9 mouse cellular contexts compared by ENCODE assay signal in genomic region chr9:80173629-80174028, GRCm38 (mm10). TPM values are rescaled to one million over a fixed set of nuclear protein-coding genes. Genes with fewer than 3 reads are reported as not detected.
DNase-seq lines count a peak whose midpoint lies in the region; ATAC-seq and TF ChIP-seq lines count a peak whose summit lies in the region.
"Had no signal": no experiment of that assay in that cellular context is flagged by ENCODE, and none has a peak within 500 bp of the region (broad histone marks: within the 10 kb centered on the region; RNA-seq: fewer than 3 reads in every experiment).

No protein-coding gene starts in this region.

- H3K4me2 ChIP-seq in embryonic facial prominence, embryonic 15.5 days (replicated peaks): no peak overlapping the region
- no peak overlapping the region for H3K4me2 ChIP-seq in limb, embryonic 11.5 days (ENCODE audit: low read depth, severe bottlenecking)
- H3K4me2 ChIP-seq: lung, embryonic 15.5 days had no signal

- H3K36me3 ChIP-seq in embryonic facial prominence, embryonic 15.5 days: no peaks in the 10 kb centered on the region
- no peaks in the 10 kb centered on the region for H3K36me3 ChIP-seq in limb, embryonic 11.5 days (ENCODE audit: control insufficient read depth, insufficient read depth, low read length)
- H3K36me3 ChIP-seq in thymus, adult 2 months (ENCODE audit: control insufficient read depth, insufficient read depth, low read length): no peaks in the 10 kb centered on the region
- H3K36me3 ChIP-seq: lung, embryonic 15.5 days had no signal

- no peak for TF ChIP-seq POLR2A in thymus, adult 2 months (IDR thresholded peaks at IDR 0.05; ENCODE audit: control insufficient read depth, extremely low read depth, insufficient read depth, low read length, poor library complexity)

- no peak overlapping the region for H3K4me3 ChIP-seq in embryonic facial prominence, embryonic 15.5 days (replicated peaks)
- H3K4me3 ChIP-seq in limb, embryonic 11.5 days (ENCODE audit: low read depth, low read length): no peak overlapping the region
- no peak overlapping the region for H3K4me3 ChIP-seq in thymus, adult 2 months (ENCODE audit: control insufficient read depth, insufficient read depth, low read length)
- H3K4me3 ChIP-seq: lung, embryonic 15.5 days had no signal

- ATAC-seq in embryonic facial prominence, embryonic 15.5 days (ENCODE audit: insufficient number of reproducible peaks, low FRiP score, low TSS enrichment, low read depth): peak; percentile 78
- peak; percentile 31; the same call in 1 of the 2 replicates for ATAC-seq in limb, embryonic 11.5 days (ENCODE audit: insufficient number of reproducible peaks, low FRiP score, low TSS enrichment, low read depth)

- H3K4me1 ChIP-seq in embryonic facial prominence, embryonic 15.5 days: peaks cover 4% of the 10 kb centered on the region
- 0 out of 2 replicates have a peak, but pooled peaks cover 4% of the 10 kb centered on the region for H3K4me1 ChIP-seq in limb, embryonic 11.5 days (ENCODE audit: control insufficient read depth, insufficient read depth, low read length)
- H3K4me1 ChIP-seq in thymus, adult 2 months (replicated peaks; ENCODE audit: control insufficient read depth, insufficient read depth, low read length): no peaks in the 10 kb centered on the region

- DNase-seq in right cerebral cortex, adult 18-20 months: peak; percentile 31
- no peak for DNase-seq in right cerebral cortex, postnatal 14 days
- peak; percentile 58 to 63 for DNase-seq in heart, postnatal 36 days
- DNase-seq in limb, embryonic 11.5 days (ENCODE audit: low spot score): no peak
- peak; percentile 34 for DNase-seq in retina, embryonic 14.5 days (ENCODE audit: low spot score)
- no peak for DNase-seq in thymus, adult 2 months
- no peak for DNase-seq in left cerebral cortex, adult 9 months (ENCODE audit: low spot score in 2 of 2)

- no peaks in the 10 kb centered on the region for H3K27me3 ChIP-seq in embryonic facial prominence, embryonic 15.5 days
- no peaks in the 10 kb centered on the region for H3K27me3 ChIP-seq in limb, embryonic 11.5 days (ENCODE audit: control insufficient read depth, insufficient read depth, low read length)
- no peaks in the 10 kb centered on the region for H3K27me3 ChIP-seq in thymus, adult 2 months (ENCODE audit: control insufficient read depth, insufficient read depth, low read length)
- H3K27me3 ChIP-seq: lung, embryonic 15.5 days had no signal

- intact Hi-C loops in heart, postnatal 36 days (cut with DNase I): no loop called here

- no peaks in the 10 kb centered on the region for H3K9me3 ChIP-seq in embryonic facial prominence, embryonic 15.5 days (replicated peaks)
- H3K9me3 ChIP-seq in limb, embryonic 11.5 days (ENCODE audit: control insufficient read depth, low read length): no peaks in the 10 kb centered on the region
- H3K9me3 ChIP-seq: lung, embryonic 15.5 days had no signal

- WGBS in embryonic facial prominence, embryonic 15.5 days: 39% methylated on average over 9 of the region's 9 CpGs
- WGBS in limb, embryonic 11.5 days: 55% methylated on average over 9 of the region's 9 CpGs
- WGBS in thymus, adult 2 months: 91% methylated on average over 9 of the region's 9 CpGs

- no peak overlapping the region for H3K27ac ChIP-seq in embryonic facial prominence, embryonic 15.5 days (replicated peaks)
- no peak overlapping the region for H3K27ac ChIP-seq in limb, embryonic 11.5 days (replicated peaks; ENCODE audit: low read depth, low read length)
- H3K27ac ChIP-seq in thymus, adult 2 months (ENCODE audit: control insufficient read depth, insufficient read depth, low read length): no peak overlapping the region
- H3K27ac ChIP-seq: lung, embryonic 15.5 days had no signal

- TF ChIP-seq CTCF in thymus, adult 2 months (IDR thresholded peaks at IDR 0.05; ENCODE audit: borderline replicate concordance, control insufficient read depth, extremely low read depth, insufficient read depth, low read length, poor library complexity): no peak

- H3K9ac ChIP-seq in embryonic facial prominence, embryonic 15.5 days: no peak overlapping the region
- H3K9ac ChIP-seq in limb, embryonic 11.5 days (ENCODE audit: low read length): no peak overlapping the region
- H3K9ac ChIP-seq: lung, embryonic 15.5 days had no signal

RNA-seq across cellular contexts. Expression of gene Myo6, which starts 8.8 kb away (rescaled TPM):
- polyA plus RNA-seq in embryonic facial prominence, embryonic 15.5 days (2015; fragmentation: Nextera tagmentation; extraction: Ambion mirVana): 23.3 and 24.7 TPM in 2 replicates
- 10 to 100 TPM; 12.3 to 14.2 TPM for total RNA-seq in heart, postnatal 36 days (2021)
- polyA plus RNA-seq in limb, embryonic 11.5 days (2014; fragmentation: Nextera tagmentation; extraction: Ambion mirVana): 7.4 and 8.3 TPM in 2 replicates
- 4.1 and 6.0 TPM in 2 replicates for polyA plus RNA-seq in thymus, adult 2 months (2012; rRNA removed)

Comparison
In these comparisons a context has a peak if more than half of its experiments do, and no peak if none do; other contexts are left out.
1. DNase-seq: peak in right cerebral cortex, adult 18-20 months (single experiment), heart, postnatal 36 days (2 of 2) and retina, embryonic 14.5 days (single experiment); none in right cerebral cortex, postnatal 14 days (single experiment), limb, embryonic 11.5 days (single experiment), thymus, adult 2 months (single experiment) and left cerebral cortex, adult 9 months (0 of 2).